Mouse (Mus musculus) forebrain, embryonic 12.5 days (tissue): Measurements from ENCODE around the gene Pmp22. TPM values are rescaled to one million over a fixed set of nuclear protein-coding genes. Genes with fewer than 3 reads are reported as not detected.

ENCODE experiments used
- ATAC-seq: fragments of 200-750 bp; cut with Nextera tagmentation; 2 replicates; pipeline ENCODE4 v1.8.0; 2017; ENCODE audit warnings: moderate TSS enrichment; ENCODE audit not compliant: low FRiP score
- H3K27ac ChIP-seq: fragments of 300-500 bp; sonication (generic); 2 replicates; pipeline ENCODE4 v1.5.1; 2016; ENCODE audit warnings: mild to moderate bottlenecking
- H3K27me3 ChIP-seq: fragments of 300-500 bp; sonication (generic); 2 replicates; pipeline ENCODE4 v1.6.1; 2016; ENCODE audit warnings: mild to moderate bottlenecking
- H3K36me3 ChIP-seq: fragments of 300-500 bp; sonication (generic); replicated peaks from 2 replicates; pipeline ENCODE4 v1.6.1; 2016; ENCODE audit warnings: mild to moderate bottlenecking
- H3K4me1 ChIP-seq: fragments of 300-500 bp; sonication (generic); 2 replicates; pipeline ENCODE4 v1.6.1; 2016
- H3K4me2 ChIP-seq: fragments of 300-500 bp; sonication (generic); 2 replicates; pipeline ENCODE4 v1.6.1; 2016; ENCODE audit warnings: mild to moderate bottlenecking, moderate library complexity
- H3K4me3 ChIP-seq: fragments of 300-500 bp; sonication (generic); replicated peaks from 2 replicates; pipeline ENCODE4 v1.5.1; 2016; ENCODE audit warnings: mild to moderate bottlenecking
- H3K9ac ChIP-seq: fragments of 300-500 bp; sonication (generic); 2 replicates; pipeline ENCODE4 v1.6.1; 2016; ENCODE audit warnings: mild to moderate bottlenecking
- H3K9me3 ChIP-seq: fragments of 300-500 bp; sonication (generic); 2 replicates; pipeline ENCODE4 v1.6.1; 2016
- WGBS: fragments of 180-500 bp; shearing (Covaris S2); methylation state at CpG from one replicate; pipeline ENCODE4 v1.1.7; 2016; 5-methylcytosine and 5-hydroxymethylcytosine counted together
- polyA plus RNA-seq: library from polyadenylated mRNA; unstranded; fragments of >200 nt; fragmentation: Nextera tagmentation; extraction: Ambion mirVana; gene quantifications from 2 replicates; pipeline ENCODE4 v1.2.1, GENCODE M21; 2016

Gene Pmp22
- polyA plus RNA-seq, 1 experiment from 2014 or later = 20.5 TPM

GRCm38 (mm10) chr11:63129840-63130239 is 1.1 kb downstream of the Pmp22 start:
- H3K4me2 ChIP-seq = no peak overlapping the region
- peaks cover 27% of the 10 kb centered on the region for H3K4me1 ChIP-seq
- H3K27ac ChIP-seq = no peak overlapping the region
- no peaks in the 10 kb centered on the region for H3K36me3 ChIP-seq
- no peak for ATAC-seq
- WGBS = 46% methylated on average over 12 of the region's 12 CpGs
- H3K27me3 ChIP-seq = peaks cover 63% of the 10 kb centered on the region
- H3K9me3 ChIP-seq = no peaks in the 10 kb centered on the region
- H3K4me3 ChIP-seq = no peak overlapping the region
- H3K9ac ChIP-seq = no peak overlapping the region

- no peak overlapping the region for H3K9ac ChIP-seq
- H3K36me3 ChIP-seq = no peaks in the 10 kb centered on the region
- peak overlapping the region; percentile 94; the same call in 1 of the 2 replicates for H3K4me2 ChIP-seq
- peaks cover 67% of the 10 kb centered on the region for H3K27me3 ChIP-seq
- H3K4me1 ChIP-seq = peaks cover 28% of the 10 kb centered on the region
- no peak overlapping the region for H3K4me3 ChIP-seq
- ATAC-seq = no peak
- 50% methylated on average over 8 of the region's 8 CpGs for WGBS
- no peaks in the 10 kb centered on the region for H3K9me3 ChIP-seq
- no peak overlapping the region for H3K27ac ChIP-seq
These were observed 1.7 kb downstream of the Pmp22 start for GRCm38 (mm10) chr11:63130497-63130896.

GRCm38 (mm10) chr11:63131001-63131692 is 2.4 kb downstream of the Pmp22 start:
- Histone ChIP-seq H3K4me1 (peaks cover 31% of the 10 kb centered on the region), H3K27me3 (peaks cover 67% of the 10 kb centered on the region), H3K4me3 (peak overlapping the region; percentile 52), H3K27ac (no peak overlapping the region), H3K36me3 (no peaks in the 10 kb centered on the region), H3K9ac (no peak overlapping the region), H3K9me3 (no peaks in the 10 kb centered on the region), H3K4me2 (peak overlapping the region; percentile 94)
- ATAC-seq = no peak
- 4% methylated on average over 33 of the region's 33 CpGs for WGBS

- Histone ChIP-seq H3K4me3 (peak overlapping the region; percentile 52), H3K27ac (no peak overlapping the region), H3K36me3 (no peaks in the 10 kb centered on the region), H3K4me2 (peak overlapping the region; percentile 94), H3K4me1 (peaks cover 31% of the 10 kb centered on the region), H3K9ac (no peak overlapping the region), H3K9me3 (no peaks in the 10 kb centered on the region), H3K27me3 (peaks cover 67% of the 10 kb centered on the region)
- 6% methylated on average over 11 of the region's 11 CpGs for WGBS
- ATAC-seq = no peak
These were observed 2.9 kb downstream of the Pmp22 start for GRCm38 (mm10) chr11:63131693-63132040.

GRCm38 (mm10) chr11:63132151-63132500 is 3.3 kb downstream of the Pmp22 start:
- Histone ChIP-seq H3K4me1 (peaks cover 31% of the 10 kb centered on the region), H3K27ac (no peak overlapping the region), H3K36me3 (no peaks in the 10 kb centered on the region), H3K9ac (peak overlapping the region; percentile 58), H3K9me3 (no peaks in the 10 kb centered on the region), H3K4me3 (peak overlapping the region; percentile 52), H3K27me3 (peaks cover 67% of the 10 kb centered on the region), H3K4me2 (peak overlapping the region; percentile 94)
- 2% methylated on average over 11 of the region's 11 CpGs for WGBS
- no peak for ATAC-seq

GRCm38 (mm10) chr11:63132501-63133435 is 4.0 kb downstream of the Pmp22 start:
- Histone ChIP-seq H3K4me3 (peak overlapping the region; percentile 52), H3K27ac (no peak overlapping the region; the same call in 1 of the 2 replicates), H3K36me3 (no peaks in the 10 kb centered on the region), H3K9me3 (no peaks in the 10 kb centered on the region), H3K9ac (peak overlapping the region; percentile 58), H3K27me3 (peaks cover 67% of the 10 kb centered on the region), H3K4me1 (peaks cover 31% of the 10 kb centered on the region), H3K4me2 (peak overlapping the region; percentile 94)
- peak; percentile 52 for ATAC-seq
- under 1% methylated on average over 58 of the region's 66 CpGs for WGBS

- H3K27me3 ChIP-seq = peaks cover 62% of the 10 kb centered on the region
- no peak overlapping the region for H3K4me2 ChIP-seq
- ATAC-seq = no peak
- no peaks in the 10 kb centered on the region for H3K36me3 ChIP-seq
- WGBS = 90% methylated on average over 5 of the region's 5 CpGs
- H3K4me3 ChIP-seq = no peak overlapping the region
- no peak overlapping the region for H3K9ac ChIP-seq
- peaks cover 31% of the 10 kb centered on the region for H3K4me1 ChIP-seq
- H3K27ac ChIP-seq = no peak overlapping the region
- no peaks in the 10 kb centered on the region for H3K9me3 ChIP-seq
These were observed 5.2 kb downstream of the Pmp22 start for GRCm38 (mm10) chr11:63134021-63134420.

GRCm38 (mm10) chr11:63134742-63135482 is 6.1 kb downstream of the Pmp22 start:
- Histone ChIP-seq H3K27me3 (peaks cover 53% of the 10 kb centered on the region), H3K9me3 (no peaks in the 10 kb centered on the region), H3K4me3 (no peak overlapping the region), H3K27ac (no peak overlapping the region), H3K36me3 (no peaks in the 10 kb centered on the region), H3K4me1 (peaks cover 31% of the 10 kb centered on the region), H3K4me2 (no peak overlapping the region), H3K9ac (no peak overlapping the region)
- WGBS = 75% methylated on average over 15 of the region's 15 CpGs
- ATAC-seq = no peak

- Histone ChIP-seq H3K9me3 (no peaks in the 10 kb centered on the region), H3K27me3 (peaks cover 46% of the 10 kb centered on the region), H3K9ac (no peak overlapping the region), H3K36me3 (no peaks in the 10 kb centered on the region), H3K4me2 (no peak overlapping the region), H3K27ac (no peak overlapping the region), H3K4me1 (peaks cover 30% of the 10 kb centered on the region), H3K4me3 (no peak overlapping the region)
- ATAC-seq = peak; percentile 65
- WGBS = 7% methylated on average over 8 of the region's 8 CpGs
These were observed 6.8 kb downstream of the Pmp22 start for GRCm38 (mm10) chr11:63135622-63136021.

GRCm38 (mm10) chr11:63136205-63136604 is 7.4 kb downstream of the Pmp22 start:
- no peak overlapping the region for H3K4me3 ChIP-seq
- peaks cover 40% of the 10 kb centered on the region for H3K27me3 ChIP-seq
- H3K4me1 ChIP-seq = peaks cover 24% of the 10 kb centered on the region
- H3K9ac ChIP-seq = no peak overlapping the region
- no peak overlapping the region for H3K4me2 ChIP-seq
- no peak for ATAC-seq
- H3K27ac ChIP-seq = no peak overlapping the region
- WGBS = 80% methylated on average over 6 of the region's 6 CpGs
- no peaks in the 10 kb centered on the region for H3K36me3 ChIP-seq
- H3K9me3 ChIP-seq = no peaks in the 10 kb centered on the region

GRCm38 (mm10) chr11:63136836-63137416 is 8.1 kb downstream of the Pmp22 start:
- Histone ChIP-seq H3K4me1 (peaks cover 18% of the 10 kb centered on the region), H3K27me3 (peaks cover 33% of the 10 kb centered on the region), H3K4me3 (no peak overlapping the region), H3K27ac (no peak overlapping the region), H3K9me3 (no peaks in the 10 kb centered on the region), H3K4me2 (no peak overlapping the region), H3K36me3 (no peaks in the 10 kb centered on the region), H3K9ac (no peak overlapping the region)
- no peak for ATAC-seq
- WGBS = 56% methylated on average over 4 of the region's 4 CpGs

- Histone ChIP-seq H3K9ac (no peak overlapping the region), H3K4me3 (no peak overlapping the region), H3K27ac (no peak overlapping the region), H3K27me3 (peaks cover 15% of the 10 kb centered on the region), H3K36me3 (no peaks in the 10 kb centered on the region), H3K4me1 (peaks cover 5% of the 10 kb centered on the region), H3K9me3 (no peaks in the 10 kb centered on the region), H3K4me2 (no peak overlapping the region)
- ATAC-seq = no peak
- 59% methylated on average over 3 of the region's 3 CpGs for WGBS
These were observed 10.0 kb downstream of the Pmp22 start for GRCm38 (mm10) chr11:63138739-63139138.
